Mouse (Mus musculus): Measurements from ENCODE around the gene Hsf2bp.
A peak's percentile ranks its signal among the peaks of the same experiment; 100 is the strongest.

The Hsf2bp gene

DNA sequence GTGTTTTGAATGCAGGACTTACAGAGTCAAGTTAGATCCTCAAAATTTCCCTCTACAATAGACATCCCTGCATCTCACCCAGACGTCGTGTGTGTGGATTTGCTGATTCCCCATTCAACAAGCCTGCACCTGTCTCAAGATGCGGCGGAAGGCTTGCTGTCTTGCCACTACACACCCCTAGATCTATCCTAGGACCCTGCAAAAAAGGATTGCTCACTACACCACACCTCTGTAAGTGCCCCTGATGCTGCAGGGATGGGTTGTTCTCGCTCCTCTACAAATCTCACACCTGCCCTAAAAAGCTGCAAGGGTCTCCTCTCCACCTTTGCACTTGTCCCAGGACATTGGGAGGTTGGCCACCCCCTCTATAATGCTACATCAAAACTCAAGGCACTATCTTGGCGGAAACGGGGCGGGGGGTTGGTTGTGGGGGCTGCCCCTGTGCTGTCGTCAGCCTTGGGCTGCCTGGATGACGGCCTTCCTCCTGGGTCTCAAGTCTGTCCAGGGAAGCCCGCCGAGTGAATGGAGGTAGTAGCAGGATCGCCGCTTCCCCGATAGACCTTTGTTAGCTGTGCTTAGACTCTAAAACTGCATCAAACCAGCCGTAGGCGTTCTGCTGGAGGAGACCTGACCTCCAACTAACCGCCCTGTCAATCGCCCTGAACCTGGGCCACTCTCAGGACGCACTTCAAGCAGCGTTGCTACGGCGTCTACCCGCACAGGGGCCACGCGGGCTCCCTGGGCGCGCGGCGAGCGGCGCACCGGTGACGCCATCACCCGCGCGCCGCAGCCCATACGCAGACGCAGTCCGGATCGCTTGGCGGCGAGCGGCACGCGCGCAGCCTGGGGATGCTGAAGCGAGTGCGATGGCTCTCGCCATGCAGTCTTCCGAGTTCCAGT lies at the start of gene Hsf2bp, which contains the start of gene Rrp1b:
Gene Hsf2bp, minus strand, starts transcription at position 741 of the 900 bp plus-strand sequence.
Gene Rrp1b, plus strand, starts transcription at position 492 of the 900 bp plus-strand sequence.
- DNase-seq (ENCODE audit: low spot score in 2 of 2) = peak in 1 of 2 experiments; percentile 59

DNA sequence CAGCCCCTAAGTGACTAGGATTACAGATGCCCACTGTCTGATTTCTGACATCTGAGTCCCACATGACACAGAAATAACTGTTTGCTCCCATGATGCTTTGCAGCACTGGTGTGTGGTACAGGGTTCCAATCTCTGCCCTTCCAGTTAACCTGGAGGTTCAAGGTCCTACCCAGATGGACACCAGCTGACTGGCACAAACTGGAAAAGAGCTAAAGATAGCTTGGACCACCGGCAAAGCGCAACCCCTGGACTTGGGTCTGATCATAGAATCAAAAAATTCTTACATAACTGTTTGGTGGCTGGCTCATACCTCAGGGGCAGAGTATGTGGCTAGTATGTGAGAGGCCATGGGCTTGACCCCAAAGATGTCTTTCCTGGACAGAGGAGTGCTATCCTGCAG lies 47.2 kb upstream of the Hsf2bp start:
- DNase-seq (ENCODE audit: low spot score in 2 of 2) = no peak

DNA sequence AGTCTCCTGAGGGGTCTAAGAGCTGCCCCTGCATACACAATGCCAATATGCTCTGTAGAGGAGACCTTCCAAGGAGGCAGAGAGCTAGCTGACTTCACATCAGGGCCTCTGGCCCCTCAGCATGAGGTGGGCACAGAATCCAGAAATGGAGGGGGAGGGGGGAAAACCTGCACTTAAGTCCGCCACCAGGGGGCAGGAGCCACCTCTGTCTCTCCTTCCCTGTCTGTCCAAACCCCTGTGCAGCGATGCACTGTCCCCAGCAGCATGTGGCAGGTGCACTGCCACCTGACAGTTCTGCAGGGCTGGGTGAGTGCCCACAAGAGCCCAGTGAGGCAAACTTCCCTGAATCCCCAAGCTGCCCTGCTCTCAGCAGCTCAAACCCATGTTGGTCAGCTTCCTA lies 39.0 kb upstream of the Hsf2bp start:
- peak in 1 of 2 experiments; percentile 30 for DNase-seq (ENCODE audit: low spot score in 2 of 2)

DNA sequence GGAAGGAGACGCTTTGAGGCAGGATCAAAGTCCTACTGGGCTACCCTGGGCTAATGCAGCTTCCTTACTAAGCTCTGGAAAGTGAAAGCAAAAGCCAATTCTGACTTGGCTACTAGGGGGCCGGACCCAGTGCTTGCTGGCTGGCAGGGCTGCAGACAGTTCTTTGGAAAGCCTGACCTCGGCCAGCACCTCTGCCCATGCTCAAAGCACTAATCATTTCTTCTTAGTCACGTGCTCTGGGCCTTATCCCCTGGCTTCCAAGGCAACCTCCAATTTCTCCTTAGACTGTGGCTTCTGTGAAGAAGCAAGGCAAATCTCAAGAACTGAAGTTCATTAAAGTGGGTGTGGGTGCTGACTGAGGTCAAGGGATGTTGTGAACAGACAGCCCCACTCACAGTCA lies 38.5 kb upstream of the Hsf2bp start:
- DNase-seq (ENCODE audit: low spot score in 2 of 2) = no peak

DNA sequence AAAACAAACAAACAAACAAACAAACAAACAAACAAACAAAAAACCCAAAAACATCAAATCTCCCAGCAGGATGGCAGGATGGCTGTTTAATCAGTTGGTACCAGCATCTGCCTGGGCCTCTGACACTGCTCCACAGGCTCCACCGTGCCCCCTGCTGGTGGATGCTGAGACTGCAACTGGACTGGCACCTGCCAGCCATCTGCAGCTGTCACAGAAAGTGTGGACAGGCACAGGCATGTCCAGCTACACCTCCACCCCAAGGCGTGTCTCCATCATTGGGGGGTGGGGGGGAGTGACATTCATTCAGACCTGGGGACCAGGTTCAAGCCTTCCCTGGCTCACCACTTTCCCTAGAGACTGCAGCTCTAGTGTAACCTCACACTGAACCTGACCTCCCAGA lies 37.2 kb upstream of the Hsf2bp start:
- DNase-seq (ENCODE audit: low spot score in 2 of 2) = peak in 1 of 2 experiments; percentile 85

DNA sequence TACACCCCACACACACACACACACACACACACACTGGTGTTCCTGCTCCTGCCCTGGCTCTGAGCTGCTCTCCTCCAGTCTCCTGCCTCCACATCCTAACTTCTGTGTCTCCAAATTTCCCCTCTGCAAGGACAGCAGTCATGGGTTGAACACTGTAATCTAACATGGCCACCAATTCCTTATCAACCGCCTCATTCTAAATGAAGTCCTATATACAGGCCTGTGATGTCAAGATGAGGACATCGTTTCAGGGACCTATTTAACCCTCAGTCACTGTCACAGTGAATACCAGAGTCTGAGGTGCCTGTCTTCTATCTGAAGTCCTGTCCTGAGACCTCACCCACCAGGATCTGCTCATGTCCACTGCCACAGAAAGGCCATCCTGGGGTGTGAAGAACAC lies 32.7 kb upstream of the Hsf2bp start:
- DNase-seq (ENCODE audit: low spot score in 2 of 2) = no peak

DNA sequence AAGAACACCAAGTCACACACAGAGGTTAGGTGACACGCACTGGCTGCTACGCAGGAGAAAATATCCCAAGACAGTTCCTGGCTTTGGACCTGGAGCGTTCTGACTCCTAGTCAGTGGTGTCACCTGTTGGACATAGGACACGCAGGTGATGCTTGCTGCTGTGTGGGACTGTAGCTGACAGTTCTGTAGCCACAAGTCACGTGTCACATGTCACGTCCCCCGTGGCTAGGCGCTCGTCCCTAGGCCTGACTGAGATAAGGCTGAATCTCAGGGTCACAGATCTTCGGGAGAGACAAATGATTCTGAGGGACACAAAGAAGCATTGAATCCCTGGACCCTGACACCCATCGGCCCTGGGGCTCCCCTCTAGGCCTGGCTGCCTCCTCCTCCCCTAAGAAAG lies 32.2 kb upstream of the Hsf2bp start:
- DNase-seq (ENCODE audit: low spot score in 2 of 2) = no peak

DNA sequence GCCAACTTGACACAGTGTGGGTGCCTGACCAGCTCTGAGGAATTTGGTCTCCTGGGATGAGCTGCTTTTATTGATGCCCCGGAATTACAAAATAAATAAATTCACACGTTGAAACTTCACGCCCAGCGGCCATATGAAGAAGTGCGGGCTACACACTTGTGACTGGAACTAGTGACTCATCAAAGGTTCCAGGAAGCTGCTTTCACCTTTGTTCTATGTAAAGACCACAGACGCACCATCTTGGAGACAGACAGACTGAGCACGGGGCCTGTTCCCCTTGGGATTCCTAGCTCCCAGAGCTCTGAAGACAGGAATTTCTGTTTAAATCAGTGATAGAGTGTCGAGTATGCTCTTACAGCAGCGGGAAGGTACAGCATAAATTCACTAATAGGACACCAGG lies 31.4 kb upstream of the Hsf2bp start:
- no peak for DNase-seq (ENCODE audit: low spot score in 2 of 2)

DNA sequence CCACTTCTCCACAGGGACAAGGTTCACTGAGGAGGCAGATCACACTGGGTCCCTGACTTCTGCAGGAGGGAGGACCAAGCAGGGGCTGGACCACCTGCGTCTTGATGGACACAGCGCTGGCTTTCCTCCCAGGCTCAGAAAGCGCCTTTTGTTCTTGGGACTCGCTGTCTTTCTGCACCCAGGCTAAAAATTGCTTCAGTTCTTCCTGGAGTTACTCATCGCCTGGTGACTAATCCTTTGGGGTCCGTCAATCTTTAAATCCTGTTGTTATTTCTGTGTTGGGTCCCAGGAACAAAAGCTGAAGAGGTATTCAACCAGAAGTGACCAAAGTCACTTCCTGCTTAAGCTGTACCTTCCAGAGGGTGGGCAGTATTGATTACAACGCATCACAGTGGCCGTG lies 28.6 kb upstream of the Hsf2bp start:
- DNase-seq (ENCODE audit: low spot score in 2 of 2) = peak; percentile 31 to 42

DNA sequence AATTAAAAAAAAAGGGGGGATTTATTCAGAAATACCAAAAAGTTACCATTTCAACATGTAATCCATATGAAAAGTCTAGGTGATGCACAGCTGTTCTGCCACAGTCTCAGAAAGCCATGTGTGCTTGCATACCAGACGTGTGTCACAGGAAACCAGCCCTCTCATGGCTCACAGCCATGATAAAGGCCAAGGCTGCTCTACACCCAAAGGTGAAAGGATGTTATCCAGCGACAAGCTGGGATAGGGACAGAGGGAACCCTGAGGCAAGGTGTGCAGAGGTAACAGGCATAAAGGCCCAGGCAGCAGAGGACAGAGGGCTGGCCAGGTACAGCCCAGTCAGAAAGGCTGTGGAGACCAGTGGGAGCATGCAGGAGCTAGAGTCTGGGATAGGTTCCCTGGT lies 27.5 kb upstream of the Hsf2bp start:
- no peak for DNase-seq (ENCODE audit: low spot score in 2 of 2)

DNA sequence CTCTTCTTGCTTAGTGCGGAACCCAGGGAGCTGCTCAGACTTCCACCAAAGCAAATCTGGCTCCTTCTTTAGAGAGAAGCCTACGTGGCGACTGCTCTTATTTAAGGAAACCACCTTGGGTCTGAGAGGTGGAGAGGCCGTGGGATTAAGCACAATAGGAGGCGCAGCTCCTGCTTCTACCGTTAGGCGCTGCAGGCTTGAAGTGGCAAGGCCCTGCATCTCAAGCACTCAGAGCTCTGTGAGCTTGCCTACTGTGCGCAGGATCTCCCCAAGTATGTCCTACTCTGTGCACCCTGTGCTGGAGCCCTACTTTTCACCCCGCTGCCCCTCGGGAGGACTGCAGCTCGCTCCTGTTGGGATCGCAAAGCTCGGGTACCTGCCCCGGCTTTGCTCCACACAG lies 25.1 kb upstream of the Hsf2bp start:
- no peak for DNase-seq (ENCODE audit: low spot score in 2 of 2)

DNA sequence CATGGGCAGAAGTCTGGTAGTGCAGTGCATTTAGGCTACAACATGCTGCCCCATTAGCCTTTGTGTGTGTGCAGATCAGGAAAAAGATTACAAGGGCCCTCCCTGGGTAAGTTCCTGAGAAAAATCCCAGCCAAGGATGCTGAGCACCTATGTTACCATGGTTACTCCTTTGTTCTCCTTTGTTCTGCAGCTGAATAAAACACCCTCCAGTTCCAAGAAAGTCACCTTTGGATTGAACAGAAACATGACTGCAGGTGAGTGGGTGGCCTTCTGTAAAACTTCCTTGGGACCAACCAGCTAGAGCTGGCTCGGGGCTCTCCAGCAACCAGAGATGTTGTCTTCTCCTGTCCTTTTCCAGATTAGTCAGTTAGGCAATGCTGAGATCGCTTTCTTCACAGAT lies 22.9 kb upstream of the Hsf2bp start:
- DNase-seq (ENCODE audit: low spot score in 2 of 2) = peak in 1 of 2 experiments; percentile 38

DNA sequence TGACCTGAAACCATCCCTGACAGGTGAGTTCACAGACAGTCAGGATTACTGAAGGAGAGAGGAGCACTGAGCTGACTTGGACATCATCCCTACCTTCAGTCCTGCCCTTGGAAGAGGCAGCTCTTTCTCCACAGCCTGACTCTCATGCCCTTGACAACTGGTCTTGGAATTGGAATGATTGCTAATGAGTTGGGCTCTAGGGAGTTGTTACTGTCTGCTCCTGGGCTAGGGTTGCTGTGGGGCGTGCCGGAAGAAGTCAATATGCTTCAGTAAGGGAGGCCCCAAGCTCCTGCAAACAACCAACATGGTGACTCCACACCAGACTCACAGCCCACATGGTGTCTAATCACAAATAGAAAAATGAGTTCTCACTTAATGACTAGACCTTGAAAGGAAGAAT lies 21.7 kb upstream of the Hsf2bp start:
- DNase-seq (ENCODE audit: low spot score in 2 of 2) = no peak

DNA sequence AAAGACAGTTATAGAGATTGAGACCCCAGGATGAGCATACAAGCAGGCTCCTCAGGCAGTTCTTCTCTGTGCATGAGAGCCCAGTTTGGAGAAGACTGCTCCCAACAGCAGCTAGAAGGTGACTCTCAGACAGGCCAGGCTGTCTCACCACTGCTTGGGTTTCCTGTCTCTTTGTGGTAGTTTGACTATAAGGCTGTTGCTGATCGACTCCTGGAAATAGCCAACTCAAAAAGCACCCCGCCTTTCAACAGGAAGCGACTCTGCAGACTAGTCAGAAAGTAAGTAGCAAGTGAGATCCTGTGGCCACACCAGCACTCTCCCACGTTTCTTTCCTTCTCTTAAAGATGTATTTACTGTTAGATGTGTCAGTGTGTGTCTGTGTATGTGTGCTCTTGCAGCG lies 17.5 kb upstream of the Hsf2bp start:
- no peak for DNase-seq (ENCODE audit: low spot score in 2 of 2)

DNA sequence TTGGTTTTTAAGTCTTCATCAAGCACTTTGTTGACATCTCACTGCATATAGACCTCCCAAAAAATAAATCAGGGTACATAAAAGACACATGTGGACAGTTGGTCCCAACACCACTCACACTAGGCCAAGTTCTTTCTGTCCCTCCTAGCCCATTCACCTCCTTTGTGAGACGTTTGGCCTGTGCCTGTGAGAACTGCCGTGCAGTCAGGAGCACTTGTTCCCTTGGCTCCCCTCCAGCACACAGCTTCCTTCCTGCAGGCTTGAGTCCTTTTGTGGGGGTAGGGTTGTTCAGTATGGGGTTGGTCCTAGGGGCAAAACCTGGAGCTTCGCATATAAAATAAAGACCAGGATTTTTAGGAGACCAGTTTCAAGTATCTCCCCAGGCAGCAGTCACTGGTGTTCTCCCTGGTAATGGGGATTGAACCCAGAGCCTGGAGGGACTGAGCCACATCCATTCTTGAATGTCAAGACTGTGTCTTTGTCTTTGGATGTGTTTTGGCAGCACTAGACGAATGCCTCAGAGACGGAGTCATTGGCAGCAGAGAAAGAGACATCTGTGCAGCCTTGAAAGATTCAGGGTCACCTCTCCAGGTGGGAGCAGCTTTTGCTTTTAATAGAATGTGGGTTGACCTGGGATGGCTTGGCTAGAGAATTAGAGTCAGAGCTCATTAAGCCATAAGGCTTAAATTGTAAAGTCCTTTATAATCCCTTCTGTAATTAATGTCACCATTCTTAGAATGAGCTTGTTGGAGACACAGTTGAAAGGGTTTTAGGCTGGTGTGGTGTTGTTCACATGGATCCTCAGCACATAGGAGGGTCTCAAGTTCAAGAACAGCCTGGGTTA lies 16.3 kb upstream of the Hsf2bp start:
- DNase-seq (ENCODE audit: low spot score in 2 of 2) = no peak

DNA sequence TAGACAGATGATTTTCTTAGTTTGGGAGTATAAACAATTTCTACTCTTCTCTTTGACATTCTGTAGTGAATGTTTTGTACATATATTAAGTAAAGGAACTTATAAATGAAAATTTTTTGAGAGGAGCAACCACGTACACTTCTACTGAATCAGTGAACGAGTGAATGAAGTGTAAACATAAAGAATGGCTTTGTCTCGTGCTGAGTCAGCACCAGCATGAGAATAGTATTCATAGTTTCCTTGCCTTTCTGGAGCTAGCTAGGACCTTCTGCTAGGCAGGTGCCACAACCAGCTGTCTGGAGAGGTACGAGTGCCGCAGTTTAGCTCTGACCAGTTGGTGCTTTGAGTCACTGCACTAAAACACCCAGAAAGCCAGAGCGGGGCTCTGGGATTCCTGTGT lies 14.5 kb upstream of the Hsf2bp start:
- no peak for DNase-seq (ENCODE audit: low spot score in 2 of 2)

DNA sequence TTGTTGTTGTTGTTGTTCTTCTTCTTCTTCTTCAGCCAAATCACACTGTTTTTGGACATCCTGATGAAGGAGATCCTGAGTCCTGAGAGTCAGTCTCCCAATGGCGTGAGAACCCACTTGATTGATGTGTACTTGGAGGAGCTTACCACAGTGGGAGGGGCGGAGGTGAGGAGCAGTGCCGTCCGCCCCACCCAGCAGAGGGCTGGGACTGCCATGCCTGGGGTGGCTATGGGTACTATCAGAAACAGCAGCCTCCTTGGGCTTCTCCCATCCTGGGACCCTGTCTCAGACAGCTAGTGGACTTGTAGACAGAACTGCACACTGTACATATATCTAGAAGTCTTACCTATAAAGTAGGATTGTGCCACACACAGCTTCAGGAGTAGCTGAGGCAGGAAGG lies 13.8 kb upstream of the Hsf2bp start:
- no peak for DNase-seq (ENCODE audit: low spot score in 2 of 2)

DNA sequence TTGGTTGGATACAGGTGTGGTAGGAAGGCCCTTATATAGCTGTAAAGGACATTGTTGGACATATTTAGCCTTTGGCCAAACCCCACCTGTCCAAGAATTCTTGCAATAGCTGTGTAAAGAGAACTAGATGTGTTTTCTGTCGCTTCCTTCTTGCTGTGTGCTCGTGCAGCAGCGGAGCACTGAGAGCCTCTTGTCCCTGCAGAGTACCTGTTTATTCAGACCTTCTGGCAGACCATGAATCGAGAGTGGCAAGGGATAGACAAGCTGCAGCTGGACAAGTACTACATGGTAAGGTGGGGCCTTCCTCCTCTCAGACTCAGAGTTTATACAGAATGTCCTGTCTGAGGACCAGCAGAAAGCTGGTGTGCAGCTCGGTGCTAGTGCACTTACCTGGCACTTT lies 12.2 kb upstream of the Hsf2bp start:
- no peak for DNase-seq (ENCODE audit: low spot score in 2 of 2)

DNA sequence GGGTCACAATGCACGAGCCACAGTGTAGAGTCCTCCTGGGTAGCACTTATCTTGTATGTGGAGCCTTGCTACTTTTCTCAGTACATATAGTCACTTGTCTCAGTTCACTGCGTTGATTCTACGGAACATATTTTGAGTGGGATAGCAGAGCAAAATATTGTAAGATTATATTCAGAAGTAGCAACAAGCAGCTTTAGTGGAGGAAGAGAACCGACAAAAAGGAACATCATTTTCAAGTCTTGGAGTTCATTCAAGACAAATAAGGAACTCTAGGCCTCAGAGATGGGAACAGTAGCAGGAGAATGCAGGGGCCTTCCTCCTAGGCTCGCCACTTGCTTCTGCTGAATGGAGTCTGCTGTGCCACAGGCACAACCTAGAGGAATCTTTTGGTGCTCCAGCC lies 10.4 kb upstream of the Hsf2bp start:
- peak in 1 of 2 experiments; percentile 20 for DNase-seq (ENCODE audit: low spot score in 2 of 2)

DNA sequence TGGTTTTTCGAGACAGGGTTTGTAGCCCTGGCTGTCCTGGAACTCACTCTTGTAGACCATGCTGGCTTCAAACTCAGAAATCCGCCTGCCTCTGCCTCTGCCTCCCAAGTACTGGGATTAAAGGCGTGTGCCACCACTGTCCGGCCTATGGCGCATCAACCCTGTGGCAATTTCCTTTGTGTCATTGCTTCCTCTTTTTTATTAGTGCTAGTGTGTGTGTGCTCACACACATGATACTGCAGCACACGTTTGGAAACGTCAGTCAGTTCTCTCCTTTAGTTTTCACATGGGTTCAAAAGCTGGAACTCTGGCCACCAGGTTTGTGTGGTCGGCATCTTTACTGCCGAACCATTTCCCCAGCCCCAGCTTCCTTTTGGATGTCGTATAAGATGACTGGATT lies 4.1 kb upstream of the Hsf2bp start:
- DNase-seq (ENCODE audit: low spot score in 2 of 2) = no peak

DNA sequence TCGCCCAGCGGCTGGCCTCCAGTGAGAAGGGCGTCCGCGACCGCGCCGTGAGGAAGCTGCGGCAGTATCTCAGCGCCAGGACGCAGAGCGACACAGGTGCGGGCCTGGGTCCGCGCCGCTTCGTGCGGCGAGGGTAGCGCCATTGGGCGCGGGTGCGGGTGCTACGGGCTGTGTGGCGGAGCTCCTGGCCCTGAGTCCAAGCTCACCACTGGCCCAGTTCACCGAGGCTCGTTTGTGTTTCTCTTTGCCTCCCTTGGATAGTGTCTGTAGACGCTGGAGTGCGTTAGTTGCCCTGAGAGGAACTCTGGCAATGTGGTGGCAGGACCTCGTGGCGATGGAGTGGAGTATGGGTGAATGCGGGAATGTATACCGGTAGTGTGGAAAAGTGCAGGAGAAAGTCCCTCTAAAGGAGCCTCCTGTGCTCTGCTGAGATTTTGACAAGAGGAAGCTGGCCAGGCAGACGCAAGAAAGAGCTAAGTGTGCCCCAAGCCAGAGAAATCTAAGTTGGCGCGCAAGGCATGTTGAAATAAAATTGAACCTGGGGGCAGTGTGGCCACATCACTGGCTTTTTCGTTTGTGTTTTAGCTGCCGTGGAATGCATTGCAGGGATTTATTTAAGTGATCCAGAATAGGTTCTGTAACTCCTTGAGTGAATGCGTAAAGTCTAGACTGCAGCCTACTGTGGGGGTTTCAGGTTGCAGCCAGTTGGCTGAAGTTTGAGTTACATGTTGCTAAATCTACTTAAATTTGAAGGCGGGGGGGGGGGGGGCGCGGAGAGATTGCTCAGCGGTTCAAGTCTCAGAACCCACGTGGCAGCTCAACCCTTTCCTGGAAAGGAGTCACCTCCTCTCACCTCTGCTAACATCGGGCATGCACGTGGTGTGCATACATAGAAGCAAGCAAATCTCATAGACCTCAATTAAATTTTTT lies 625 bp upstream of the Hsf2bp start:
- no peak for DNase-seq (ENCODE audit: low spot score in 2 of 2)

DNA sequence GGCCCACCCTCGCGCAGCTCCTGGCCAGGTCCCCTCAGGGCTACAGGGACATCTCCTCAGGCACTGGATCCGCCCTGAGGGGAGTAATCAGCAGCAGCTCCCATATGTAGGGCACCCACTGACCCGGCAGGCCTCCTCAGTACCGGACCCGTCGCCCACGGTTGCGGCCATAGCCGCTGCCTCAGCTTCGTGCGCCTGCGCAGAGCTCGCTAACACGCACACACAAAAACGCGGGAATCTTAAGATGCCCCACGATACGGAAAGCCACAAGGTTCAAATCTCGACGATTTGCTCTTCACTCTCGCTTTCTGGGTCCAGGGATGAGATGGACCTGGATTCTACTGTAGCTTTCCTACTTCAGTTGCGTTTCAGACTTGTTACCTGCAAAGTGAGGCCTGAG lies 1.8 kb downstream of the Hsf2bp start:
- DNase-seq (ENCODE audit: low spot score in 2 of 2) = no peak
